Comparison of ENCODE assay signal across 8 mouse cellular contexts in the genomic region with DNA sequence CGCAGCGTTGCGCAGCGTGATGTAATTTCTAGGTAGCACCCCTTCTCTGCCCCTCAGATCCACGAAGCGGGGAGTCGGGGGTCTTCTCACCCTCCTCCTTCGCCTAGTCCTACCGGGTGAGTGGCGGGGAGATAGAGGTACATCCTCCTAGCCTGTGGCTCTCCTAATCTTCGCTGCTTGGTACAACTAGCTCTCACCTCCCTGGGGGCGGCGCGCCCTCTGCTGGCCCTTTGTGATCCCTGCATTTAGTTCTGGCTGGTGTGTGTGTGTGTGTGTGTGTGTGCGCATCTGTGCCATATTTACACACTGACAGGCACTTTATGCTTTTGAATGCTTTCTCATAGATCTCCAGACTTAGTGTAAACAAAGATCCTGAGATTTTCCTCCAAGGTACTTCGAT. TPM values are rescaled to one million over a fixed set of nuclear protein-coding genes. Genes with fewer than 3 reads are reported as not detected.
DNase-seq lines count a peak whose midpoint lies in the region; ATAC-seq and TF ChIP-seq lines count a peak whose summit lies in the region.

No protein-coding gene starts in this region.

- no peaks in the 10 kb centered on the region for H3K4me1 ChIP-seq in intestine, postnatal 0 days (replicated peaks; ENCODE audit: control insufficient read depth, insufficient read depth, low read length)
- H3K4me1 ChIP-seq in midbrain, embryonic 13.5 days (replicated peaks), result peaks cover 24% of the 10 kb centered on the region
- peaks cover 7% of the 10 kb centered on the region for H3K4me1 ChIP-seq in small intestine, adult 2 months (ENCODE audit: control insufficient read depth, insufficient read depth, insufficient read length, low read length)

- peaks cover 39% of the 10 kb centered on the region for H3K27me3 ChIP-seq in intestine, postnatal 0 days (replicated peaks; ENCODE audit: control insufficient read depth, insufficient read depth, low read length)
- 0 out of 2 replicates have a peak, but pooled peaks cover 4% of the 10 kb centered on the region for H3K27me3 ChIP-seq in midbrain, embryonic 13.5 days
- peaks cover 40% of the 10 kb centered on the region for H3K27me3 ChIP-seq in small intestine, adult 2 months (ENCODE audit: control insufficient read depth, insufficient read depth, low read length)

- peak; percentile 99 for TF ChIP-seq CTCF in intestine, postnatal 0 days (IDR thresholded peaks at IDR 0.05; ENCODE audit: low read depth)
- peak; percentile 92 for TF ChIP-seq CTCF in small intestine, adult 2 months (IDR thresholded peaks at IDR 0.05; ENCODE audit: extremely low read depth, insufficient read length, insufficient replicate concordance, low read depth, low read length)

- no peak for TF ChIP-seq POLR2A in small intestine, adult 2 months (IDR thresholded peaks at IDR 0.05; ENCODE audit: low read depth, low read length)

- 0 out of 2 replicates have a peak, but pooled peaks have one; percentile 37 for ATAC-seq in intestine, postnatal 0 days
- ATAC-seq in midbrain, embryonic 13.5 days, result peak; percentile 70
- ATAC-seq in erythroid progenitor cell, adult 5-6 weeks (replicated peaks; ENCODE audit: low FRiP score, poor library complexity, severe bottlenecking), result no peak

- H3K27ac ChIP-seq in intestine, postnatal 0 days (ENCODE audit: low read depth, low read length), result no peak overlapping the region
- peak overlapping the region; percentile 82; the same call in 1 of the 2 replicates for H3K27ac ChIP-seq in midbrain, embryonic 13.5 days
- H3K27ac ChIP-seq in small intestine, adult 2 months (ENCODE audit: insufficient read depth, low read depth, low read length), result no peak overlapping the region

- WGBS in intestine, postnatal 0 days, result 2% methylated on average over 16 of the region's 16 CpGs
- WGBS in midbrain, embryonic 13.5 days, result 2% methylated on average over 14 of the region's 16 CpGs
- 2% methylated on average over 16 of the region's 16 CpGs for WGBS in small intestine, adult 2 months

- intact Hi-C loops in left cerebral cortex, postnatal 36 days (cut with DNase I), result loop anchor here (1.0 to 10.0 kb wide), 5 partner anchors 60 to 621 kb away; no protein-coding TSS in a partner anchor

- H3K4me3 ChIP-seq in intestine, postnatal 0 days (ENCODE audit: low read depth, low read length), result peak overlapping the region; percentile 55; the same call in 1 of the 2 replicates
- peak overlapping the region; percentile 53 for H3K4me3 ChIP-seq in midbrain, embryonic 13.5 days (replicated peaks)
- peak overlapping the region; percentile 15; the same call in 1 of the 2 replicates for H3K4me3 ChIP-seq in small intestine, adult 2 months (ENCODE audit: low read depth, low read length)

- peak overlapping the region; percentile 87 for H3K4me2 ChIP-seq in intestine, postnatal 0 days (replicated peaks; ENCODE audit: low read depth)
- peak overlapping the region; percentile 92 for H3K4me2 ChIP-seq in midbrain, embryonic 13.5 days (replicated peaks)

- no peaks in the 10 kb centered on the region for H3K9me3 ChIP-seq in intestine, postnatal 0 days (ENCODE audit: control insufficient read depth)
- peaks cover 4% of the 10 kb centered on the region; the same call in 1 of the 2 replicates for H3K9me3 ChIP-seq in midbrain, embryonic 13.5 days

- no peaks in the 10 kb centered on the region for H3K36me3 ChIP-seq in intestine, postnatal 0 days (ENCODE audit: control insufficient read depth, insufficient read depth)
- no peaks in the 10 kb centered on the region for H3K36me3 ChIP-seq in midbrain, embryonic 13.5 days
- H3K36me3 ChIP-seq in small intestine, adult 2 months (ENCODE audit: control insufficient read depth, insufficient read depth, low read length), result no peaks in the 10 kb centered on the region

- peak; percentile 84 to 85 for DNase-seq in adrenal gland, adult 18-20 months (ENCODE audit: low spot score in 2 of 2)
- peak; percentile 90 for DNase-seq in embryo, embryonic 11 days
- DNase-seq in gastrocnemius, postnatal 4 days (ENCODE audit: low spot score in 2 of 2), result peak; percentile 66 to 84
- DNase-seq in left cerebral cortex, postnatal 36 days (ENCODE audit: low spot score in 2 of 2), result peak; percentile 86 to 88

- H3K9ac ChIP-seq in intestine, postnatal 0 days (ENCODE audit: low read depth, low read length), result no peak overlapping the region
- H3K9ac ChIP-seq in midbrain, embryonic 13.5 days (replicated peaks), result no peak overlapping the region

RNA-seq across cellular contexts. Expression of gene Nog, which starts 1.3 kb away (rescaled TPM):
- total RNA-seq in adrenal gland, adult 18-20 months (2021), result 1 to 10 TPM in 1 of 2 experiments, under 1 TPM in 1; 0.46 to 1.2 TPM
- total RNA-seq in gastrocnemius, postnatal 4 days (2021), result 1 to 10 TPM; 4.2 to 5.6 TPM
- polyA plus RNA-seq in intestine, postnatal 0 days (2015; fragmentation: Nextera tagmentation; extraction: Ambion mirVana), result 2.9 and 3.1 TPM in 2 replicates
- total RNA-seq in left cerebral cortex, postnatal 36 days (2021), result 10 to 100 TPM; 14.1 to 15.3 TPM
- 2.7 and 3.2 TPM in 2 replicates for polyA plus RNA-seq in midbrain, embryonic 13.5 days (2015; fragmentation: Nextera tagmentation; extraction: Ambion mirVana)
- 2.0 and 2.7 TPM in 2 replicates for polyA plus RNA-seq in small intestine, adult 2 months (2012; rRNA removed)
- total RNA-seq in erythroid progenitor cell, adult 5-6 weeks (2015; ENCODE audit: low replicate concordance), result not detected in 2 replicates
- total RNA-seq in erythroid progenitor cell, adult 5-6 weeks (2017; ENCODE audit: low replicate concordance), result not detected in 2 replicates
